Mouse (Mus musculus) olfactory bulb, adult 2 months (tissue): ENCODE data around the gene Gm21981. TPM values are rescaled to one million over a fixed set of nuclear protein-coding genes. Genes with fewer than 3 reads are reported as not detected.

Experiments
- H3K27ac ChIP-seq: fragments of 200-500 bp; 2 replicates; pipeline ENCODE4 v1.5.1; 2012; ENCODE audit warnings: low read depth, low read length; ENCODE audit not compliant: insufficient read depth
- H3K4me1 ChIP-seq: fragments of 200-500 bp; 2 replicates; pipeline ENCODE4 v1.6.1; 2012; ENCODE audit warnings: low read length; ENCODE audit not compliant: control insufficient read depth, insufficient read depth
- H3K4me3 ChIP-seq: fragments of 200-500 bp; 2 replicates; pipeline ENCODE4 v1.5.1; 2012; ENCODE audit warnings: mild to moderate bottlenecking, low read depth, low read length, moderate library complexity; ENCODE audit not compliant: insufficient read depth
- CTCF ChIP-seq: fragments of 200-500 bp; IDR thresholded peaks from 2 replicates; pipeline ENCODE4 v1.5.1; 2012; ENCODE audit warnings: low read depth, mild to moderate bottlenecking, low read length, moderate library complexity; ENCODE audit not compliant: insufficient read depth
- POLR2A ChIP-seq: fragments of 200-500 bp; IDR thresholded peaks from 2 replicates; pipeline ENCODE4 v1.6.1; 2012; ENCODE audit warnings: mild to moderate bottlenecking, low read depth, low read length, moderate library complexity; ENCODE audit not compliant: insufficient read depth
- WGBS: fragments of 180-500 bp; shearing (Covaris S2); methylation state at CpG from one replicate; pipeline ENCODE4 v1.1.7; 2018; 5-methylcytosine and 5-hydroxymethylcytosine counted together
- polyA plus RNA-seq: library from polyadenylated mRNA; stranded (reverse); fragments of >200 nt; gene quantifications from 2 replicates; pipeline ENCODE4 v1.2.4, GENCODE M21; 2012; ENCODE audit warnings: low replicate concordance; ENCODE audit not compliant: missing spikeins, insufficient read depth, insufficient read length

Gene Gm21981
- polyA plus RNA-seq, 1 experiment, result not detected

DNA sequence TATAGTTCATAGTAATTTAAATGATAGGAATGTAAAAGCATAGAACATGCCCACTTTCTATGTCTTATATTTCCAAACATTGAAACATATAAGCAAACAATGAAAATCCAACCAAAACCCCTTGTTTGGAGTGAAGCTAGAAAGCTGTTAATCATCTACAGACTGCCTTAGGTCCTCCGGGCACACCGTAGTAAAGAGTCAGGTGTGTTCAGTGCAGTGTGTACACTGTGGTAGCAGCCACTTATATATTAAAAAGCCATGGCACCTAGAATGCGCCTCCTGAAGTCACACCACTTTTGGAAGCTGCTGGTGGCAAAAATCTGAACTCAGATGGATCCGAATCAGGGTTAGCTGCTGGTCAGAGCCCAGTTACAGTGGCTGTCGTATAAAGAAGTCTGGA lies 16.0 kb downstream of the Gm21981 start:
- Histone ChIP-seq H3K4me3 (no peak overlapping the region), H3K27ac (no peak overlapping the region), H3K4me1 (peaks cover 3% of the 10 kb centered on the region)
- 91% methylated on average over 5 of the region's 5 CpGs for WGBS
- TF ChIP-seq CTCF (no peak), POLR2A (no peak)

DNA sequence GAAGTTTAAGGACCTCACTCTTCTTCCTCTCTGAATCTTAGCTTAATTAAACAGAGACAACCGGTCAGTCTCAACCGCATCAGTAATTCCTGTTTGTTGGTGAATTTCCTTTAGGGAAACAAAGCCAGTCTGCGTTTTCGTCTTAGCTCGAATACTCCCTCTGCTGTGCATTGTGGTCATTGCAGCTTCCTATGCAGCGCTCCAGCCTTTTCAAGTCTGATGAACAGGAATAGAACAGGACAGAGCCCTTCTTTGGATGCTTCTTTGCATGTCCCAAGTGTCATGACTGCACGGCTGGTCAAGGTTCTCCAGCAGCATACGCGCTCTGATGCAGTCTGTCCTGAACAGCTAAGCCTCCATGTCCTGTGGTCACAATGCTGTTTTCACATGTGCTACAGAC lies 17.7 kb downstream of the Gm21981 start:
- WGBS, result 18% methylated on average over 9 of the region's 9 CpGs
- TF ChIP-seq POLR2A (no peak), CTCF (0 out of 2 replicates have a peak, but pooled peaks have one; percentile 17)
- Histone ChIP-seq H3K27ac (no peak overlapping the region), H3K4me3 (no peak overlapping the region), H3K4me1 (peaks cover 16% of the 10 kb centered on the region)

GRCm38 (mm10) chr17:47672311-47673111 lies 21.7 kb downstream of the Gm21981 start:
- peak overlapping the region; percentile 55 for H3K4me3 ChIP-seq
- TF ChIP-seq POLR2A, result no peak
- peak; percentile 45; the same call in 1 of the 2 replicates for TF ChIP-seq CTCF
- no peak overlapping the region for H3K27ac ChIP-seq
- H3K4me1 ChIP-seq, result peaks cover 16% of the 10 kb centered on the region
- WGBS, result 13% methylated on average over 68 of the region's 68 CpGs

DNA sequence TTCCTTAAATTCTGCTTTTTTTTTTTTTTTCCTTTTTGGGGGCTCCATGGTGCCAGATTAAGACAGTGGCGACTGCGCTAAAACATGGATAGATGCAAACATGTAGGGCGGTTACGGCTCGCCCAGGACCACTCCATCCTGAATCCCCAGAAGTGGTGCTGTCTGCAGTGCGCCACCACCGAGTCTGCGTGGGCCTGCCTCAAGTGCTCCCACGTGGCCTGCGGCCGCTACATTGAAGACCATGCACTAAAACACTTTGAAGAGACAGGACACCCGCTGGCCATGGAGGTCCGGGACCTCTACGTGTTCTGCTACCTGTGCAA lies 22.3 kb downstream of the Gm21981 start:
- Histone ChIP-seq H3K4me3 (peak overlapping the region; percentile 55), H3K4me1 (peaks cover 16% of the 10 kb centered on the region), H3K27ac (no peak overlapping the region)
- WGBS, result 38% methylated on average over 14 of the region's 14 CpGs
- TF ChIP-seq POLR2A, result no peak
- no peak for TF ChIP-seq CTCF

DNA sequence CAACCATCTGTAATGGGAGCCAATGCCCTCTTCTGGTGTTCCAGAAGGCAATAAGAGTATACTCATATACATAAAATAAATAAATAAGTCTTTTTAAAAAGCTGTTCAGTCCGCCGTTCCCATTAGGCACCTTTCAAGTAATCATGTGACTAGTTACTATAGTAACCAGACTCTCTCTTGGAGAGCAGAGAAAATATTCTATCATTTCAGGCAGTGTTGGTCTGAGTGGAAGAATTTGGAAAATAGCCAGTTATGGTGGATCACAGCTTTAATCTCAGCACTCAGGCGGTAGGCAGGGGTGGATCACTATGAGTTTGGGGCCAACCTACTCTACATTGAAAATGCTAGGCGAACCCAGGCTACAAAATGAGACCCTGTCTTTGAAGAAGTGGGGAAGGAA lies 25.1 kb downstream of the Gm21981 start:
- Histone ChIP-seq H3K4me3 (no peak overlapping the region), H3K27ac (no peak overlapping the region), H3K4me1 (peaks cover 16% of the 10 kb centered on the region)
- 34% methylated on average over 4 of the region's 4 CpGs for WGBS
- no peak for TF ChIP-seq CTCF
- TF ChIP-seq POLR2A, result no peak

GRCm38 (mm10) chr17:47664474-47664873 lies 29.8 kb downstream of the Gm21981 start:
- WGBS, result 85% methylated on average over 7 of the region's 7 CpGs
- Histone ChIP-seq H3K4me3 (no peak overlapping the region), H3K4me1 (peaks cover 3% of the 10 kb centered on the region), H3K27ac (no peak overlapping the region)
- TF ChIP-seq CTCF (no peak), POLR2A (no peak)

DNA sequence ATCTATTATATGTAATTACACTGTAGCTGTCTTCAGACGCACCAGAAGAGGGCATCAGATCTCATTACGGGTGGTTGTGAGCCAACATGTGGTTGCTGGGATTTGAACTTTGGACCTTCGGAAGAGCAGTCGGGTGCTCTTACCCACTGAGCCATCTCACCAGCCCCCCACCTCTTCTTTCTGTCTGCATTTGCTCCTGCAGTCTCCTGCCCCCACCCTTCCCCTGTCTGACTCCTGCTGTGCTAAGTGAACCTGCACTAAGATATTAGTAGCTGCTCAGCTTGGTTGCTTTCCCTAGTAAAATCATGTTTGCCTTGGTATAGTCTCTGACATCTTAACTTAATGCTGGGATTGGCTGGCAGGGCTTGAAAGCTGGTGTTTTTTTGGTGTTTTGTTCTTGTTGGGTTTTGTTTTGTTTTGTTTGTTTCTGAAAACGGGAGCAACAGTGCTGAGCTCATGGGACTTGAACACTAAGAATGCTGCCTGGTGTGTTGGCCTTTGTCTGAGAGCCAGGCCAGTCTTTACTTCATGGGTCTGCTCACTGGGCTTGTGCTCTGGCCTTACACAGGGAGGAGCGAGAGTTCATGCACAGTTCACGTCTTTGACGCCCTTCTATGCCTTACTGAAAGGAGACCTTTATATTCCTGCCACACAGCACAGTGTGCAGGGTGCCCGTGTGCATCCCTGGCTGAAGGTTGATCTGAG lies 31.1 kb downstream of the Gm21981 start:
- Histone ChIP-seq H3K27ac (no peak overlapping the region), H3K4me1 (peaks cover 3% of the 10 kb centered on the region), H3K4me3 (no peak overlapping the region)
- TF ChIP-seq POLR2A (no peak), CTCF (no peak)
- WGBS, result 26% methylated on average over 9 of the region's 9 CpGs

DNA sequence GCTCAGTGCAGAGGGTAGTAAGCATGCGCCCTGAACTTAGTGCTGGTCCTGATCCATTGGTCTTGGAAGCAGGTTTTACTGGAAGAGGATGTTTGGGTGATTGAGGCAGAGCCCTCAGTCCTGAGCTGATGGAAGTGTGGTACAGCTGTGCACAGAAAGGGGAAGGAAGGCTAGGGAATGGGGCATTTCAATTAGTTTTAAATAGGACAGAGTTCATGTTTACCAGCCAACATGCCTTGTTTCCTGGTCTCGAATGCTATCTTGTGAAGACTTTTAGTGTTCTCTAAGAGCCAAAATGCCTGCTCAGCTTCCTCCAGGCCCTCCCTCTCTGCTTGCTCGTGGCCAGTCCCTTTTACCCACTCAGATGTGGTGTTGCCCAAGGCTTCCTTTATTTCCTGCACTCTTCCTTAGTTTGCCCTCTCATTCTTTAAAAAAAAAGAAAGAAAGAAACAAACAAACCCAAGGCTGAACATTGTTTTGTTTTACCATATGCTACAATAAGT lies 35.5 kb downstream of the Gm21981 start:
- no peak overlapping the region for H3K27ac ChIP-seq
- no peak overlapping the region for H3K4me3 ChIP-seq
- TF ChIP-seq CTCF (no peak), POLR2A (no peak)
- peaks cover 3% of the 10 kb centered on the region for H3K4me1 ChIP-seq
- 79% methylated on average over 3 of the region's 3 CpGs for whole genome bisulfite sequencing

DNA sequence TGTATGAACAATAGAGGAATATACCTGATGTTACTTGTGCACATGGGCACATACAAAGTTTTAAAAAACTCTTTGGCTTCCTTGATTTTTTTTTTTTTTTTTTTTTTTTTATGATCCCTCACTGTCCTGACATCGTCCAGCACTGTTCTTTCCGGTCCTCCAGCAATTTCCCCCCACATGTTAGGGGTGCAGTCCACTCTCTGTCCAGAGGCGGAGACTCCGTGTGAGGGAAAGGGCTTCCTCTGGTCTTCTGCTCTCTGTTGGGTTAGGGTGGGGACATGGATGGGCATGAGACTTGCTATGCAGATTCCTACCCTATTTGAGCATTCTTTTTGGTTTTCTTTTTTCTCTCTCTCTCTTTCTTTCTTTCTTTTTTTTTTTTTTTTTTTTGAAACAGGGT lies 36.4 kb downstream of the Gm21981 start:
- WGBS, result 88% methylated on average over 4 of the region's 4 CpGs

More for the DNA sequence above, 36.4 kb downstream of the Gm21981 start:
- TF ChIP-seq POLR2A (no peak), CTCF (no peak)
- Histone ChIP-seq H3K4me1 (no peaks in the 10 kb centered on the region; the same call in 1 of the 2 replicates), H3K27ac (no peak overlapping the region), H3K4me3 (no peak overlapping the region)
